Mouse (Mus musculus) C2C12 (cell line): ENCODE results near the gene Lrrc41.

Experiments used
- CEBPB ChIP-seq: IDR thresholded peaks from one replicate; pipeline ENCODE4 v1.6.1; 2011; ENCODE audit warnings: low read depth, mild to moderate bottlenecking, control low read depth, moderate library complexity
- CTCF ChIP-seq: IDR thresholded peaks from one replicate; pipeline ENCODE4 v1.5.1; 2011; ENCODE audit not compliant: control insufficient read depth, insufficient read depth, insufficient read length
- FOSL1 ChIP-seq: IDR thresholded peaks from one replicate; pipeline ENCODE4 v1.8.0; 2011; ENCODE audit warnings: mild to moderate bottlenecking, low read length; ENCODE audit not compliant: poor library complexity, insufficient read depth, severe bottlenecking
- MAX ChIP-seq: IDR thresholded peaks from one replicate; pipeline ENCODE4 v1.6.1; 2011; ENCODE audit warnings: mild to moderate bottlenecking, control low read depth
- MYOD1 ChIP-seq: IDR thresholded peaks from one replicate; pipeline ENCODE4 v1.6.1; 2011; ENCODE audit warnings: low read depth; ENCODE audit not compliant: control insufficient read depth, insufficient read length
- MYOG ChIP-seq: IDR thresholded peaks from one replicate; pipeline ENCODE4 v1.6.1; 2011; ENCODE audit not compliant: control insufficient read depth, insufficient read length; ENCODE audit errors: extremely low read depth
- USF1 ChIP-seq: IDR thresholded peaks from one replicate; pipeline ENCODE4 v1.6.1; 2011; ENCODE audit warnings: low read depth, mild to moderate bottlenecking, control low read depth, moderate library complexity

DNA sequence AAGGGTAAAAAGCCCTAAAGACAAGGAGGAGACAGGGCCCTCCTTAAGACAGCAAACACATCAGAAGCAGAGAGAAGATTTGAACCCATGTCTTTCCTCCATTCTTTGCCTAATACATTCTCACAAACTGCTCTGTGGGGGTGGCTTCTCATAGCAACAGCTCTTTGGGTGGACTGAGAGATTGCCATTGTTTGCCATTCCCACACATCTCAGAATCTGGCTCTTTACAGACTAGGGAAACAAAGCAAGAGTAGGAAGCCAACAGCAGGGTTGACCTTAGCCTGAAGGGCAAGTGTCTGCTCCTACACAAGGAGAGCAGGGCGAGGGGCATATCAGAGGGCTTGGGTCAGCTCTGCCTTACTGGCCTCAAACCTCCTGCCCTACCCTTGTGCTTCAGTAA is 66.7 kb downstream of the Lrrc41 start:
- no peak for TF ChIP-seq CEBPB
- no peak for TF ChIP-seq CTCF
- TF ChIP-seq MAX: no peak
- TF ChIP-seq MYOG: no peak
- TF ChIP-seq USF1: no peak
- TF ChIP-seq MYOD1: no peak
- no peak for TF ChIP-seq FOSL1
